Mouse (Mus musculus): ENCODE data around the gene Gm47791. TPM values are rescaled to one million over a fixed set of nuclear protein-coding genes. Genes with fewer than 3 reads are reported as not detected.

Gm47791 gene
- total RNA-seq, 4 experiments from 2014 or later, result not detected

DNA sequence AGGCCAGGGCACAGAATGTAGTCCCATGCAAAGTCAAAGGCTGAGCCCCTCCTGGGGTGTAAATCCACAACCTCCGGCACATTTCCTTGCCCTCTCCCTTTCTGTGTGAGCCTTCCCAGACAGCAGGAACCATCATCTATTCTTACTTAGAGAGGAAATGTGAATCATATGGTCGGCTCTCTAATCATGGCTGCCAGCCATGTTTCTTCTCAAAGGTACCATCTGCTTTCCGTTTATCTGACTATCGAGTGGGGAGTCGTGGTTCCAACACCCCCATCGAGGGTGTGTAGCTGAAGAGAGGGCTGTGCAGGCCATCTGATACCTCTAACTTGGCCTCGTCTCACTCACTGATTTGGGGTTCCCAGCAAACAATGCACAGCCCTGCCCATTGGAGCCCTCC is 17.0 kb upstream of the Gm47791 start:
- no peak for DNase-seq (ENCODE audit: low spot score in 2 of 2)

DNA sequence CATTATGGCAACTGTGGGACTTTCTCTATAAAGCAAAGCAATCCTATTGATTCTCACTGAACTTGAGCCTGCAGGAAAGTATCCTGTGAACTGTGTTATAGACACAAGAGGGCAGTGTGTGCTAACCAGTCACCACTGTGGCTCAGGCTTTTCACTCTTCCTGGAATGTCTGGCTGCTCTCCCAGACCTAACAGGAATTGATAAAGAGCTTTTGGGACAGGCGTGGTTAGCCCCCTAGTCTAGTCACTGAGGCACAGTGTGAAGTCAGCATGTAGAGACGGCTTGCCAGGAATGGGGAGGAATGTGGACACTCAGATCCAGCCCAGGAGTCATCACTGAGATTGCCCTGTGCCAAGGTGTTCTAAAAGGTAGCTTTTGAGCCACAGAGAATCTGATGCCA is 16.4 kb upstream of the Gm47791 start:
- peak; percentile 20 to 36 for DNase-seq (ENCODE audit: low spot score in 2 of 2)

- DNase-seq (ENCODE audit: low spot score in 2 of 2), result no peak
These were observed 14.5 kb upstream of the Gm47791 start for GRCm38 (mm10) chr1:82785546-82785945.

- no peak for DNase-seq (ENCODE audit: low spot score in 2 of 2)
These were observed 12.5 kb upstream of the Gm47791 start for GRCm38 (mm10) chr1:82783559-82783958.

GRCm38 (mm10) chr1:82779388-82779966 is 8.4 kb upstream of the Gm47791 start:
- DNase-seq (ENCODE audit: low spot score in 2 of 2), result no peak

GRCm38 (mm10) chr1:82775293-82775692 is 4.2 kb upstream of the Gm47791 start:
- DNase-seq (ENCODE audit: low spot score in 2 of 2), result no peak

- DNase-seq (ENCODE audit: low spot score in 2 of 2), result no peak
These were observed 2.2 kb upstream of the Gm47791 start for GRCm38 (mm10) chr1:82773208-82773607.

GRCm38 (mm10) chr1:82772428-82772827 is 1.4 kb upstream of the Gm47791 start:
- DNase-seq (ENCODE audit: low spot score in 2 of 2), result no peak

- no peak for DNase-seq (ENCODE audit: low spot score in 2 of 2)
These were observed 2.8 kb downstream of the Gm47791 start, which contains the start of gene Tm4sf20 for GRCm38 (mm10) chr1:82768269-82768668. Tm4sf20 (minus strand) TSS chr1:82768461.

DNA sequence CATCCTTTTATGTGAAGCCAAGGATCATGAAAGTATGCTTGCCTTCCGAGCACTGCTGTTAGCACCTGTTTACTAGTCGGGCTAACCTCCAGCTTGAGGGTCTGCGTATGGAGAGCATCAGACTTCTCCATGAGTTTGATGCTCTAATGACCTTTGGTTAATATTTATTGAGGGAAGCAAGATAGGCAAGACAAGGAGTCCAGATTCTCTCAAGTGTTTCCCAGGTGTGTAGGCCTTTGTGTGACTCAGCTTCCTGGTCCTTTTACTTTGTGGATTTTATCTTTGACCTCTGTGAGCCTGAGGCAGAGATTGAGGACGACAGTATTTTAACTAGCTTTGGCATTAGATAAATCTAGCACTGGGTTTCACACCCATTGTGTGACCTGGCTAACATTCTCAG is 4.4 kb downstream of the Gm47791 start:
- no peak for DNase-seq (ENCODE audit: low spot score in 2 of 2)

DNA sequence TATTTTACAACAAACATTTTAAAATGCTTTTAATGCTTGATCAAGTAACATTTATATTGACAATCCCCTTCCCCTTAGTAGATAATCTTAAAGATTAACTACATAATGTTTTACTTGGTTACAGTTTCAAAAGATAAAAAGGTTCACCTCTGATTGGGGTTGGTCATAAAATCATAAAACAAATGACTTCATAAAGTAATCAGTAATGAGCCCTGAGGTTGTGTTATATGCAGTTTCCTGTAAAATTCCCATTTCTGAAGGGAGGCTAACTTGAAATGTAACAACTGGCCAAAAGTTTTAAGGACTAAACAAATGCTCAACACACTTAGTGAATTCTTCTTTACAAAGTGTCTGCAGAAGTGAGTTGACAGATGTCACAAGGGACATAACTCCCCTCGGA is 4.8 kb downstream of the Gm47791 start:
- DNase-seq (ENCODE audit: low spot score in 2 of 2), result no peak

GRCm38 (mm10) chr1:82762274-82762673 is 8.8 kb downstream of the Gm47791 start:
- no peak for DNase-seq (ENCODE audit: low spot score in 2 of 2)

- no peak for DNase-seq (ENCODE audit: low spot score in 2 of 2)
These were observed 9.4 kb downstream of the Gm47791 start for GRCm38 (mm10) chr1:82761454-82762169.

- no peak for DNase-seq (ENCODE audit: low spot score in 2 of 2)
These were observed 11.5 kb downstream of the Gm47791 start for GRCm38 (mm10) chr1:82759520-82759919.

DNA sequence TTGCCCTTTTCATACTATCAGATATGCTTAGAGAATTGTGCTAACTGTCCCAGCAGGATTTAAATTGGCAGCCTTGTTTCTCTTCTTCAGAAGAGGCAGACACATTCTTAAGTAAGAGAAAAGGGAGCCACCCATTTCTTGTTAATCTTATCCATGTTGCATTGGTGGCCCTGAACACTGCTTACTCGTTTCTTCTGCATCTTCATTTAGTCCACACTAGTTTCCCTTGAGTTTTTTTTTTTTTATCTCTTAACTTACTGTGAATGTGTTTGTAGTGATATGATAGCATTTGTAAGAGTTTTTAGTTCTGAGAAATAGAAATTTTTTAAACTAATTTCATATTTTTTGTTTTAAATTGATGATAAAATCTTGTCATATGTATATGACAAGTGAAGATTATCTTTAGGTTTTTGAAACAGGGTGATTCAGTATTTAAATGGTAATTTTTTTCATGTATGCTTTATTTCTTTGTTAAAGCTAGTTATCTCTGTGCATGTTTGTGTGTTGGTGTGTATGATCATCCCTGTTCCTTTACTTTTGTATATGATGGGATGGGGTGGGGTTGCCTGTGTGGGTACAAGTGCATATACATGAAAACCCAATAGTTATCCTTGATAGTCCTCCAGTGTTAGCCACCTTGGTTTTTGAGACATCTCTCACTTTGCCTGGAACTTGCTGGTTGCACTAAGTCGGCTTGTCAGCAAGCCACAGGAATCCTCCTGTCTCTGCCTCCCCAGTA is 23.2 kb downstream of the Gm47791 start:
- DNase-seq (ENCODE audit: low spot score in 2 of 2), result no peak

- DNase-seq (ENCODE audit: low spot score in 2 of 2), result no peak
These were observed 24.6 kb downstream of the Gm47791 start for GRCm38 (mm10) chr1:82746408-82746807.

DNA sequence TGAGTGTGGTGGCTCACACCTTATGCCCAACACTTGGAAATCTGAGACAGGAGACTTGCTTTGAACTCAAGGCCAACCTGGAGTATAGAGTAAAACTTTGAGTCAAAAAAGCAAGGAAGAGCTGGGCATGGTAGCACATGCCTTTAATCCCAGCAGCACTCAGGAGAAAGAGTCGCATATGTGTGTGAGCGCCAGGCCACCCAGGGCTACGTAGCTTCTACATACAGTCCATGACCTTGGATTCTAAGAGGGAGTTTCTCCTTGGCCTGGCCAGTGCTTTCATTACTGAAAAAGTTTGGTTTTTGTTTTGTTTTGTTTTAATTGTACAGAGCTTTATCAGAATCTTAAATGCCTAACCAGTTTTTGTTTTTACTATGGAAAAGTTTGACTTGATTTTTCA is 27.1 kb downstream of the Gm47791 start:
- DNase-seq (ENCODE audit: low spot score in 2 of 2), result no peak

- no peak for DNase-seq (ENCODE audit: low spot score in 2 of 2)
These were observed 29.5 kb downstream of the Gm47791 start for GRCm38 (mm10) chr1:82741539-82741938.

GRCm38 (mm10) chr1:82738066-82738465 is 33.0 kb downstream of the Gm47791 start:
- no peak for DNase-seq (ENCODE audit: low spot score in 2 of 2)

- DNase-seq (ENCODE audit: low spot score in 2 of 2), result no peak
These were observed 37.7 kb downstream of the Gm47791 start for GRCm38 (mm10) chr1:82733357-82733756.

GRCm38 (mm10) chr1:82726482-82726881 is 44.6 kb downstream of the Gm47791 start:
- DNase-seq (ENCODE audit: low spot score in 2 of 2), result no peak

DNA sequence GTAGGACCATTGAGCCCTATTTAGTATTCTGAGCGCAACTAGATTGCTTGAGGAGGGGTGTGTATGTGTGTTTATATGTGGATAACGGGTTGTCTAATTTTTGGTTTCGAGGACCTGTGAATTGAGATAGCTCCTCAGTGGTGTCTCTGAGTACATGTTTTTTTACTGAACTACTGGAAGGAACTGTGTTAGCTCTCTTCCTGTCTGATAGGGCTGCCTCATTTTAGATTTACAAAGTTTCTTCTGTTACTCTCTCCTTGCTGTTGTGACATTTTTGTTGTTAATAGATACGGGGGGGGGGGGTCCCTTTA is 45.2 kb downstream of the Gm47791 start:
- no peak for DNase-seq (ENCODE audit: low spot score in 2 of 2)

All from gastrocnemius, adult 8-10 months (tissue).